Mouse (Mus musculus) cerebral cortex, adult 2 months (tissue): ENCODE measurements around the gene Inpp5f.

Source experiments
- WGBS: fragments of 180-500 bp; shearing (Covaris S2); methylation state at CpG from one replicate; pipeline ENCODE4 v1.1.7; 2018; 5-methylcytosine and 5-hydroxymethylcytosine counted together

Gene Inpp5f

DNA sequence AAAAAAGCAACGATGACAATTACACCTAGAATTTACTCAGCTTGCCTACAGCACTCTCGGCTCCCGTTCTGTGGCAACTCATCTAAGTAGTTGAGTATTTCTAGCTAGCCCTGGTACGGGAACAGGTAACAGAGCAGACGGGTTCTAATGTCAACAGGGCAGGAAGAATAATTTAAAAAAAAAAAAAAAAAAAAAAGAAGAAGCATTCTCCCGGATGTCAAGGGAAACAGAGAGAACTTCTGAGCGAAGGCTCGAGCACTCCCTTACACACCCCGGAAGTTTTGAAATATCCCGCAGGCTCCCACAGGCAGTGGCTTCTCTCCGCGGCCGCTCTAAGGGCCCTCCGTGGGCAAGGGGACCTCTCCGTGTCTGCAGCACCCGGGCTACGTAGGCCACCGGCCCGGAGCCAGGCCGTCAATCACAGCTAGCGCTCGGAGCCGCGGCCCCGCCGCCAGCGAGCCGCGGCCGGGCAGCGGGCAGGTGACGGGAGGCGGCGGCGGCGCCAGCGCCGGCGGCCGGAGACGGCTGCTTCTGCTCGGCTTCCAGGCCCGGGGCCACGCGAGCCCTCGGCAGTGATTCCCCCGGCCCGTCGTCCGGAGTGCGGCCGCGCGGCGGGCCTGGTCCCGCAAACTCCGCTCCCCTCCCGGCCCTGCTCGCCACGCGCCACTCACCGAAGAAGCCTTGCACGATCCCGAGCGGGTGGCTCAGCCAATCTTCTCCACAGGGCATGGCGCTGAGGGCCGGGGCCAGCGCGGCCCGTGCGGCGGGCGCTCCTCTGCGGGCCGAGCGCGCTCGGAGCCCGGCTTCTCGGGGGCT is 128.5 kb downstream of the Inpp5f start:
- WGBS = under 1% methylated on average over 64 of the region's 80 CpGs

DNA sequence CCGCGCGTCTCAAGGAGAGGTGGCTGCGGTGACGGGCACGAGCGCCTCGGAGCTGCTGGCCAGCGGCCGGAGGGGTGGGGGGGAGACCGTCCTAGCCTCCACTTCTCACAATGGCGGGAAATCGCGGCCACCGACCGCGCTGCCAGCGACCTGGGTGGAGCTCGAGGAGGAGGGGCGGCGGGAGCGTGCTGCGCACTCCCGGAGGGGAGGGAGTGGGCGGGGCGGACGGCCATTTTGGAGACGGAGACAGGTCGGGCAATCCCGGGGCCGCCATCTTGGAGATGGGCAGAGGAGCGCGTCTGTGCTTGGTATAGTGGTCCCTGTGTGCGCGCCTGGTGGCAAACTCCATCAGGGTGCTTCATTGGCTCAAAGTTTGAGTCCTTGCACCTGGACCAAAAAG is 129.2 kb downstream of the Inpp5f start, which contains the start of gene Mcmbp:
Gene Mcmbp, minus strand, starts transcription at position 162 of the 400 bp plus-strand sequence.
- under 1% methylated on average over 35 of the region's 35 CpGs for WGBS

DNA sequence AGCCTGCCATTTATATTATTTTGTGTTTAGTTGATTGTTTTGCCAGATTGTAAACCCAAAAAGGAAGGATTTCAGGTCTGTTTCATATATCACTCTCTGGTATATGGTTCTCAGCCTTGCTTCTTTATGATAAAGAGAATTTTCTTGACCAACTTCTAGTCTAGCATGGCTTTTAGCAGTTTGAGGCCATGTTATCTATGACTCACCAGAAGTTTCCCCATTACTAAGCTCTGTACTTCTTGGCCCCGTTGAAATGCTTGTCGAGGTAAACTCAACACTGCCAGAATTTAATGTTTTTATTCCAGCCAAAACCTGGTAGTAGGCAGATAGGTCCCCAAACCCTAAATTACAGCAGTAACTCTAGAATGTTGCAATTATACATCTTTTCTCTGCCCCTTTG is 132.8 kb downstream of the Inpp5f start:
- 55% methylated on average over 2 of the region's 2 CpGs for WGBS

DNA sequence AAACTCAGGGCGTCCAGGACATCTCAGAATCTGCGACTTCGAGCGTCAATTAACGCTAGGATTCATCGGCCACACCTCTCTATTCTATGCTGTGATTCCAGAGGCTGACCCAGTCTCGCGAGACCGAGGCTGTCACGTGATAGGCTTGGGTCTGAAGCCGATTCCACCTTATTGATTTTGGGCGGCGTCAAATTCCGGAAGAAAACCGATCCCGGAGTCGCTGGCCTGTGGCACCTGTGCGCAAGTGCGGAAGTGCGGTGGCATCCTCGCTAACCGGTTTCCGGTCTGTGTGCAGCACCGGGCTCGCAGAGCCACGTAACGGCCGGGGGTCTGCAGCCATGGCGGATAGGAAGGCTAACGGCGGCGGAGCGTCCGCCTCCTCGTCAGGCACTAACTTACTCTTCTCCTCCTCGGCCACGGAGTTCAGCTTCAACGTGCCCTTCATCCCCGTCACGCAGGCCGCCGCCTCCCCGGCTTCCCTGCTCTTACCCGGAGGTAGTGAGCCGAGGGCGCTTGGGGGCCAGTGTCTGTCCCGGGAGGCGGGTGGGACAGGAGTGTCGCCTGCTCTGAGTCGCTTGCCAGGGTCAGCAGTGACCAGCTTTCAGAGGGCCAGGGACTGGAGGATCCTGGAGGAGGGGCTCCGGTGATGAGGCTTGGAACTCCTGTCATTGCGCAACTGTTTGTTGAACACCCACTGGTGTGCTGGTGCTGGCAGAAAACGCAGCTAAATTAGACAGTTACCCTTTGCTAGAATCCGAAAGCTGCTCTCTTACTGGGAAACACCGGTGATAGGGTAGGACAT is 133.8 kb downstream of the Inpp5f start, which contains the start of gene Sec23ip:
Gene Sec23ip, plus strand, starts transcription at position 260 of the 802 bp plus-strand sequence.
- WGBS = under 1% methylated on average over 55 of the region's 55 CpGs
